Comparison of ENCODE assay signal across 8 mouse cellular contexts in the genomic region with DNA sequence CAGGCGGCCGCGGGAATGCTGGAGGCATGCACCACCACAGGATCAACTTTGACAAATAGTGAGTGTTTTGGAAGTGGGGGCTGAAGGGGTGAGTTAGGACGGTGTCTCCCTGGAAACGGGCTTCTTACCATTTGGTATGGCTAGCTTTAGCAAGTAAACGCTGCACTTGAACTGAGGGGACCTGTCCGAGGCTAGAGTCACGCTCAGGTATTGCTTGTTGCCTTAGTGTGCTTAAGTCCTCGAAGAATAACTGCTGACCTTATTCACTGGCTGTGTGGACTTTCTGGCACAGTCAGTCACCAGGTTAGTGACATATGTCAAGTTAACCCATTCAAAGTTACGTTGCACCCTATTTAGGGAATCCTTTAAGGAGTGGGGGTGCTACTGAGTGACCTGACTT. TPM values are rescaled to one million over a fixed set of nuclear protein-coding genes. Genes with fewer than 3 reads are reported as not detected.
A peak's percentile ranks its signal among the peaks of the same experiment; 100 is the strongest.
DNase-seq lines count a peak whose midpoint lies in the region; ATAC-seq and TF ChIP-seq lines count a peak whose summit lies in the region.

No protein-coding gene starts in this region.

- H3K9me3 ChIP-seq in kidney, postnatal 0 days (replicated peaks; ENCODE audit: low read length): no peaks in the 10 kb centered on the region
- H3K9me3 ChIP-seq in hindbrain, embryonic 16.5 days (ENCODE audit: control insufficient read depth, low read length): no peaks in the 10 kb centered on the region

- no peak overlapping the region for H3K27ac ChIP-seq in kidney, postnatal 0 days
- 0 out of 2 replicates have a peak overlapping the region, but pooled peaks have one; percentile 96 for H3K27ac ChIP-seq in hindbrain, embryonic 16.5 days (ENCODE audit: low read depth, low read length)

- no peaks in the 10 kb centered on the region for H3K27me3 ChIP-seq in kidney, postnatal 0 days (ENCODE audit: insufficient read depth, low read length)
- no peaks in the 10 kb centered on the region for H3K27me3 ChIP-seq in hindbrain, embryonic 16.5 days (replicated peaks; ENCODE audit: control insufficient read depth, insufficient read depth, low read length)

- H3K4me1 ChIP-seq in kidney, postnatal 0 days (replicated peaks; ENCODE audit: insufficient read depth, low read length): peaks cover 8% of the 10 kb centered on the region
- peaks cover 20% of the 10 kb centered on the region for H3K4me1 ChIP-seq in hindbrain, embryonic 16.5 days (ENCODE audit: control insufficient read depth, insufficient read depth, low read depth, low read length)

- peak overlapping the region; percentile 80 for H3K4me3 ChIP-seq in kidney, postnatal 0 days (replicated peaks; ENCODE audit: low read depth, low read length)
- H3K4me3 ChIP-seq in hindbrain, embryonic 16.5 days (ENCODE audit: low read length): peak overlapping the region; percentile 96

- H3K9ac ChIP-seq in kidney, postnatal 0 days (ENCODE audit: low read depth, low read length): peak overlapping the region; percentile 91
- H3K9ac ChIP-seq in hindbrain, embryonic 16.5 days (ENCODE audit: low read depth, low read length): peak overlapping the region; percentile 99

- WGBS in kidney, postnatal 0 days: 2% methylated on average over 10 of the region's 10 CpGs
- WGBS in hindbrain, embryonic 16.5 days: 2% methylated on average over 10 of the region's 10 CpGs

- no peak for TF ChIP-seq CTCF in kidney, postnatal 0 days (IDR thresholded peaks at IDR 0.05; ENCODE audit: low read depth)

- intact Hi-C loops in left cerebral cortex, postnatal 14 days (cut with DNase I): no loop called here

- H3K36me3 ChIP-seq in kidney, postnatal 0 days (ENCODE audit: insufficient read depth, low read length): peaks cover 38% of the 10 kb centered on the region
- peaks cover 28% of the 10 kb centered on the region for H3K36me3 ChIP-seq in hindbrain, embryonic 16.5 days (ENCODE audit: control insufficient read depth, insufficient read depth, low read length)

- DNase-seq in kidney, postnatal 0 days (ENCODE audit: low spot score): no peak
- no peak for DNase-seq in kidney, adult 18-20 months
- DNase-seq in adipocyte (ENCODE audit: low spot score): peak; percentile 17
- peak; percentile 29 for DNase-seq in naive thymus-derived CD4-positive, alpha-beta T cell, adult 2 months (ENCODE audit: low read depth)
- DNase-seq in gastrocnemius, postnatal 25 days: no peak
- no peak for DNase-seq in left cerebral cortex, postnatal 14 days (ENCODE audit: low spot score in 2 of 2)

- no peak for ATAC-seq in kidney, postnatal 0 days (replicated peaks; ENCODE audit: low FRiP score, low read depth)
- ATAC-seq in hindbrain, embryonic 16.5 days: no peak
- ATAC-seq in granulocyte monocyte progenitor cell, adult 5-6 weeks (replicated peaks; ENCODE audit: poor library complexity, severe bottlenecking): no peak

- H3K4me2 ChIP-seq in kidney, postnatal 0 days (ENCODE audit: low read length): peak overlapping the region; percentile 88
- peak overlapping the region; percentile 98 for H3K4me2 ChIP-seq in hindbrain, embryonic 16.5 days (ENCODE audit: low read length)

RNA-seq across cellular contexts. Expression of a gene that starts 1.0 kb away (rescaled TPM):
- 156 and 166 TPM in 2 replicates for polyA plus RNA-seq in kidney, postnatal 0 days (2015; fragmentation: Nextera tagmentation; extraction: Ambion mirVana)
- 76.0 and 80.8 TPM in 2 replicates for polyA plus RNA-seq in hindbrain, embryonic 16.5 days (2015; fragmentation: Nextera tagmentation; extraction: Ambion mirVana)
- 686 and 801 TPM in 2 replicates for total RNA-seq in granulocyte monocyte progenitor cell, adult 5-6 weeks (2014; fragmentation: Nextera tagmentation)
- total RNA-seq in granulocyte monocyte progenitor cell, adult 5-6 weeks (2017): 939 and 1,342 TPM in 2 replicates
- total RNA-seq in gastrocnemius, postnatal 25 days (2021): 10 to 100 TPM; 58.5 to 72.2 TPM
- total RNA-seq in left cerebral cortex, postnatal 14 days (2021): 100 to 1,000 TPM; 101 to 121 TPM

RNA-seq across cellular contexts. Expression of a gene that starts 12.0 kb away (rescaled TPM):
- 0.05 TPM in 1 of 2 replicates, not detected in the other for polyA plus RNA-seq in kidney, postnatal 0 days (2015; fragmentation: Nextera tagmentation; extraction: Ambion mirVana)
- 0.91 and 1.4 TPM in 2 replicates for polyA plus RNA-seq in hindbrain, embryonic 16.5 days (2015; fragmentation: Nextera tagmentation; extraction: Ambion mirVana)
- total RNA-seq in granulocyte monocyte progenitor cell, adult 5-6 weeks (2014; fragmentation: Nextera tagmentation): 0.11 TPM in 1 of 2 replicates, not detected in the other
- total RNA-seq in granulocyte monocyte progenitor cell, adult 5-6 weeks (2017): 0.09 TPM in 1 of 2 replicates, not detected in the other
- total RNA-seq in gastrocnemius, postnatal 25 days (2021): under 1 TPM; 0.13 TPM
- 10 to 100 TPM in 1 of 2 experiments, 1 to 10 TPM in 1; 8.7 to 11.0 TPM for total RNA-seq in left cerebral cortex, postnatal 14 days (2021)

Comparison
In these comparisons a context has a peak if more than half of its experiments do, and no peak if none do; other contexts are left out.
1. DNase-seq: peak in adipocyte (single experiment) and naive thymus-derived CD4-positive, alpha-beta T cell, adult 2 months (single experiment); none in kidney, postnatal 0 days (single experiment), kidney, adult 18-20 months (single experiment), gastrocnemius, postnatal 25 days (single experiment) and left cerebral cortex, postnatal 14 days (0 of 2).
2. RNA of a gene that starts 1.0 kb away (total RNA-seq): 686 to 1,342 TPM in granulocyte monocyte progenitor cell, adult 5-6 weeks; 101 to 121 TPM in left cerebral cortex, postnatal 14 days and 58.5 to 72.2 TPM in gastrocnemius, postnatal 25 days; every median in the first group is over 4 times any median in the second.
3. RNA of a gene that starts 12.0 kb away (total RNA-seq): 8.7 to 11.0 TPM in left cerebral cortex, postnatal 14 days; 0.13 TPM in gastrocnemius, postnatal 25 days and 0.09 to 0.11 TPM in granulocyte monocyte progenitor cell, adult 5-6 weeks; every median in the first group is over 4 times any median in the second.